Mouse (Mus musculus): ENCODE measurements around the gene Slc35e1.

Gene Slc35e1

GRCm38 (mm10) chr8:72491680-72492621 lies at the start of gene Slc35e1:
Gene Slc35e1, minus strand, starts transcription at chr8:72492614.
- no peak for DNase-seq (ENCODE audit: low spot score)

- no peak for DNase-seq (ENCODE audit: low spot score)
Measured at GRCm38 (mm10) chr8:72539234-72539633, 46.8 kb upstream of the Slc35e1 start.

GRCm38 (mm10) chr8:72534888-72535287 lies 42.5 kb upstream of the Slc35e1 start:
- no peak for DNase-seq (ENCODE audit: low spot score)

- no peak for DNase-seq (ENCODE audit: low spot score)
Measured at GRCm38 (mm10) chr8:72532103-72532502, 39.7 kb upstream of the Slc35e1 start.

- DNase-seq (ENCODE audit: low spot score) = no peak
Measured at GRCm38 (mm10) chr8:72521888-72522287, 29.5 kb upstream of the Slc35e1 start.

GRCm38 (mm10) chr8:72517421-72517988 lies 25.1 kb upstream of the Slc35e1 start:
- DNase-seq (ENCODE audit: low spot score) = no peak

- DNase-seq (ENCODE audit: low spot score) = no peak
Measured at GRCm38 (mm10) chr8:72513158-72513557, 20.7 kb upstream of the Slc35e1 start.

- DNase-seq (ENCODE audit: low spot score) = no peak
Measured at GRCm38 (mm10) chr8:72512648-72513047, 20.2 kb upstream of the Slc35e1 start.

- DNase-seq (ENCODE audit: low spot score) = no peak
Measured at GRCm38 (mm10) chr8:72507505-72507904, 15.1 kb upstream of the Slc35e1 start.

- DNase-seq (ENCODE audit: low spot score) = no peak
Measured at GRCm38 (mm10) chr8:72504637-72505314, 12.4 kb upstream of the Slc35e1 start.

GRCm38 (mm10) chr8:72504137-72504536 lies 11.7 kb upstream of the Slc35e1 start:
- DNase-seq (ENCODE audit: low spot score) = no peak

- DNase-seq (ENCODE audit: low spot score) = no peak
Measured at GRCm38 (mm10) chr8:72500521-72500931, 8.1 kb upstream of the Slc35e1 start.

- no peak for DNase-seq (ENCODE audit: low spot score)
Measured at GRCm38 (mm10) chr8:72499521-72500284, 7.3 kb upstream of the Slc35e1 start.

- DNase-seq (ENCODE audit: low spot score) = no peak
Measured at GRCm38 (mm10) chr8:72498527-72498926, 6.1 kb upstream of the Slc35e1 start.

- no peak for DNase-seq (ENCODE audit: low spot score)
Measured at GRCm38 (mm10) chr8:72497911-72498310, 5.5 kb upstream of the Slc35e1 start.

- no peak for DNase-seq (ENCODE audit: low spot score)
Measured at GRCm38 (mm10) chr8:72496217-72496616, 3.8 kb upstream of the Slc35e1 start.

GRCm38 (mm10) chr8:72495411-72496111 lies 3.1 kb upstream of the Slc35e1 start:
- DNase-seq (ENCODE audit: low spot score) = no peak

GRCm38 (mm10) chr8:72493381-72493780 lies 967 bp upstream of the Slc35e1 start:
- no peak for DNase-seq (ENCODE audit: low spot score)

GRCm38 (mm10) chr8:72492622-72493081 lies 238 bp upstream of the Slc35e1 start:
- peak; percentile 100 for DNase-seq (ENCODE audit: low spot score)

- DNase-seq (ENCODE audit: low spot score) = peak; percentile 60
Measured at GRCm38 (mm10) chr8:72491017-72491416, 1.4 kb downstream of the Slc35e1 start.

GRCm38 (mm10) chr8:72487014-72487413 lies 5.4 kb downstream of the Slc35e1 start:
- DNase-seq (ENCODE audit: low spot score) = no peak

Measured in testis, postnatal 10 days (tissue).